Mouse (Mus musculus) hindbrain, embryonic 13.5 days (tissue): ENCODE data around the gene Prkca. TPM values are rescaled to one million over a fixed set of nuclear protein-coding genes. Genes with fewer than 3 reads are reported as not detected.

Source experiments
- ATAC-seq: fragments of 200-750 bp; cut with Nextera tagmentation; 2 replicates; pipeline ENCODE4 v1.8.0; 2017; ENCODE audit warnings: moderate TSS enrichment; ENCODE audit not compliant: low FRiP score
- H3K27ac ChIP-seq: fragments of 300-500 bp; sonication (generic); 2 replicates; pipeline ENCODE4 v1.5.1; 2015; ENCODE audit warnings: inconsistent platforms, mild to moderate bottlenecking, moderate library complexity
- H3K27me3 ChIP-seq: fragments of 300-500 bp; sonication (generic); 2 replicates; pipeline ENCODE4 v1.6.1; 2015; ENCODE audit warnings: mild to moderate bottlenecking, inconsistent platforms
- H3K36me3 ChIP-seq: fragments of 300-500 bp; sonication (generic); 2 replicates; pipeline ENCODE4 v1.6.1; 2015; ENCODE audit warnings: mild to moderate bottlenecking, inconsistent platforms
- H3K4me1 ChIP-seq: fragments of 300-500 bp; sonication (generic); replicated peaks from 2 replicates; pipeline ENCODE4 v1.6.1; 2015; ENCODE audit warnings: inconsistent platforms
- H3K4me2 ChIP-seq: fragments of 300-500 bp; sonication (generic); 2 replicates; pipeline ENCODE4 v1.6.1; 2015; ENCODE audit warnings: inconsistent platforms, mild to moderate bottlenecking, moderate library complexity
- H3K4me3 ChIP-seq: fragments of 300-500 bp; sonication (generic); 2 replicates; pipeline ENCODE4 v1.5.1; 2015; ENCODE audit warnings: mild to moderate bottlenecking, inconsistent platforms
- H3K9ac ChIP-seq: fragments of 300-500 bp; sonication (generic); 2 replicates; pipeline ENCODE4 v1.6.1; 2015; ENCODE audit warnings: mild to moderate bottlenecking, inconsistent platforms
- H3K9me3 ChIP-seq: fragments of 300-500 bp; sonication (generic); 2 replicates; pipeline ENCODE4 v1.6.1; 2016; ENCODE audit warnings: inconsistent platforms
- WGBS: fragments of 180-500 bp; shearing (Covaris S2); methylation state at CpG from one replicate; pipeline ENCODE4 v1.1.7; 2015; 5-methylcytosine and 5-hydroxymethylcytosine counted together
- polyA plus RNA-seq: library from polyadenylated mRNA; unstranded; fragments of >200 nt; fragmentation: Nextera tagmentation; extraction: Ambion mirVana; gene quantifications from 2 replicates; pipeline ENCODE4 v1.2.1, GENCODE M21; 2015

Gene Prkca
- polyA plus RNA-seq, 1 experiment from 2014 or later = 7.7 TPM

GRCm38 (mm10) chr11:108285046-108285445 is 58.7 kb downstream of the Prkca start:
- no peaks in the 10 kb centered on the region for H3K9me3 ChIP-seq
- peaks cover 19% of the 10 kb centered on the region for H3K4me1 ChIP-seq
- no peak overlapping the region for H3K4me2 ChIP-seq
- H3K36me3 ChIP-seq = no peaks in the 10 kb centered on the region
- peak overlapping the region; percentile 9; the same call in 1 of the 2 replicates for H3K27ac ChIP-seq
- ATAC-seq = no peak
- 35% methylated on average over 5 of the region's 5 CpGs for WGBS
- no peak overlapping the region for H3K9ac ChIP-seq
- no peaks in the 10 kb centered on the region for H3K27me3 ChIP-seq
- no peak overlapping the region for H3K4me3 ChIP-seq

DNA sequence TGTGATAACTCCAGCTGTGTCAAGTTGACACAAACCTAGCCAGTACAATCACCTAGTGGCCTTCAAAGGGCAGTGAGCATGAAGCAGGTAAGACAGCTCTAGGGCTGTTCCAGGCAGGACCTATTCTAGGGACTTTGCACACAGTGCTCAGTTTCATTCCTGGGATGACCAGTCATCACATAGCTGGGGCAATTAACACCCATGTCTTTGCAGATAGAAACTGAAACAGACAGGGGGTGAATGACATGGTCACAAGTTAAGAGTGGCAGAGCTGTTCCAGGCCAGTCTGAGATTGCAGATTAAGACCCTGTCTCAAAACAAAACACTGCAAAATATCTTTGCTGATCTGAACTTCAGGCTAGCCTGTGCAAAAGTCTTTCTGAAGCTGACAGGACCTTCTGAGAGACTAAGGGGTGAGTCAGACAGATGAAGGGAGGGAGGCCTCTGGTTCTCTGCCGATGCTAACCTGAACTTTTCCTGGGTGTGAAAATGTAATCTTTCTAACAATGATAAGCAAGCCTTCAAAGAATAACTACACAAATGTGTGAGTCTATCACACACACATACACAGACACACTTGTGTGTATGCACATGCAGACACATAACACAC is 60.8 kb downstream of the Prkca start:
- 79% methylated on average over 1 of the region's 1 CpGs for WGBS
- H3K4me3 ChIP-seq = no peak overlapping the region
- H3K27ac ChIP-seq = no peak overlapping the region

GRCm38 (mm10) chr11:108279748-108280373 is 63.9 kb downstream of the Prkca start:
- H3K9me3 ChIP-seq = no peaks in the 10 kb centered on the region
- ATAC-seq = peak; percentile 36; the same call in 1 of the 2 replicates
- H3K4me2 ChIP-seq = no peak overlapping the region
- no peak overlapping the region for H3K27ac ChIP-seq
- H3K4me3 ChIP-seq = no peak overlapping the region
- H3K9ac ChIP-seq = no peak overlapping the region
- WGBS = 76% methylated on average over 1 of the region's 1 CpGs
- H3K4me1 ChIP-seq = peaks cover 21% of the 10 kb centered on the region
- H3K36me3 ChIP-seq = no peaks in the 10 kb centered on the region
- no peaks in the 10 kb centered on the region for H3K27me3 ChIP-seq

More for the DNA sequence above, 60.8 kb downstream of the Prkca start:
- no peaks in the 10 kb centered on the region for H3K9me3 ChIP-seq
- peaks cover 25% of the 10 kb centered on the region for H3K4me1 ChIP-seq
- H3K36me3 ChIP-seq = no peaks in the 10 kb centered on the region
- H3K9ac ChIP-seq = no peak overlapping the region
- no peaks in the 10 kb centered on the region for H3K27me3 ChIP-seq
- no peak overlapping the region for H3K4me2 ChIP-seq
- ATAC-seq = no peak

DNA sequence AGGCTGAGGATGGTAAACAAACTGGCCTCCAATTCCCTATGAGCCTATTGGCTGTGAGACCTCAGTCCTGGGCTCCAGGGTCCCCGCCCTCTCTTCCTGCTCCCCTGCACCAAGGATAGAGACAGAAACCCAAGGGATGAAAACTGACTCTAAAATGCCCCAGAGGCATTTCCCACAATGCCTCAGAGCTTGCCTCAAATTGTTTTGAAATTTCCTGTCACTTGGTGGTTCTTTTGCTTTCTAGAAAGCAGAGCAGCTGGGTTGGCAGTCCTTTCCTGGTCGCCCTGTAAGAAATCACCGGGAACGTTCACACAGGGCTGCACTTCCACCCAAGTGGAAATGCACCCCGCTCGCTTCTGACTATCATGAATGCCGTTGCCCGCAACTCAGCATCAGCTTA is 66.6 kb downstream of the Prkca start:
- Histone ChIP-seq H3K36me3 (no peaks in the 10 kb centered on the region), H3K4me1 (peaks cover 20% of the 10 kb centered on the region), H3K4me2 (no peak overlapping the region), H3K9me3 (no peaks in the 10 kb centered on the region), H3K4me3 (no peak overlapping the region), H3K9ac (no peak overlapping the region), H3K27ac (no peak overlapping the region), H3K27me3 (0 out of 2 replicates have a peak, but pooled peaks cover 4% of the 10 kb centered on the region)
- ATAC-seq = no peak
- WGBS = 86% methylated on average over 8 of the region's 8 CpGs

DNA sequence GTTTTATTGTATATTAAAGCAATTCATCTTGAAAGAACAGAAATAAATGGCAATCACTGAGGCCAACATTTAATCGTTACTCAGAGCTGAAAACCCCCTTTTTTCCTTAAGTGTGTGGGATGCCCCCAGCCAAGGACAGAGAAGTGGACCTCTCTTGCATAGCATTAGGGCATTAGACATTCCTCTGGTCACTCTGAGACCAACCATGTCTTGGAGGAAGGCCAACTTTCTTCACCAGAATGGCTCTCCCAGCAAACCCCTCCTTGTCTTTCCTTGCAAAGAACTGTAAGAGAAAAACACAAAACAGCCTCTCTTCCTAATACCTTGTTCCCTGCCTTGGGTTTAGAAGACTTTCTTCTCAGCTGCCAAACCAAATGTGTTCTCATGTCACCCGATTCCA is 67.6 kb downstream of the Prkca start:
- Histone ChIP-seq H3K36me3 (no peaks in the 10 kb centered on the region), H3K4me3 (no peak overlapping the region), H3K27ac (no peak overlapping the region), H3K4me2 (no peak overlapping the region), H3K4me1 (peaks cover 26% of the 10 kb centered on the region), H3K9me3 (no peaks in the 10 kb centered on the region), H3K27me3 (peaks cover 10% of the 10 kb centered on the region; the same call in 1 of the 2 replicates), H3K9ac (no peak overlapping the region)
- no peak for ATAC-seq
- WGBS = 72% methylated on average over 2 of the region's 2 CpGs

- H3K4me2 ChIP-seq = no peak overlapping the region
- no peak overlapping the region for H3K27ac ChIP-seq
- H3K4me1 ChIP-seq = peaks cover 28% of the 10 kb centered on the region
- no peak overlapping the region for H3K9ac ChIP-seq
- H3K36me3 ChIP-seq = no peaks in the 10 kb centered on the region
- H3K27me3 ChIP-seq = peaks cover 12% of the 10 kb centered on the region; the same call in 1 of the 2 replicates
- no peak for ATAC-seq
- WGBS = 67% methylated on average over 7 of the region's 7 CpGs
- no peak overlapping the region for H3K4me3 ChIP-seq
- no peaks in the 10 kb centered on the region for H3K9me3 ChIP-seq
These were observed 69.7 kb downstream of the Prkca start for GRCm38 (mm10) chr11:108274046-108274445.

DNA sequence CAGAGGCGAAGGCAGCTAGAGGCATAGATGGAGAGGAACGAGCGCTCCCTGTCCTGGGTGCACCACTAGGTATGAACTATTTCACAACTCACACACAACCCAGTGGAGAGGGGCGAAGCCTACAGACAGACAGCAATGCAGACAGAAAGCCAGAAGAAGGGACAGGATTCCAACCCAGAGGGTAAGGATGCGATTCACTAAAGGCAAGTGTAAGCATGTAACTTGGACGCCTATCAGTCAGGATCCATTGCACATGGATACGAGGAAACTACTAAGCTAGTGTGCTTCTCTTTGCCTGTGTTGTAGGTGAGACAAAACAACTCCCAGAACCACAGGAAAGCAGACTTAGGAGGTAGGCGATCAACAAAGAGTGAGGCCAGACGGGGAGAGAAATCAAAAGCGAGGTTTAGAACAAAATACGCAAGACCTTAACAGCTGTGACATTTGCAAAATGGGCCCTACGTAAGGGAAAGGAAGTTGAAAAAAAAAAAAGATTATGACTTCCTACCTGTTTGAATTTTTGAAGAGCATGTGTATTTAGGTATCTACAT is 70.2 kb downstream of the Prkca start:
- 92% methylated on average over 12 of the region's 12 CpGs for WGBS
- Histone ChIP-seq H3K9ac (no peak overlapping the region), H3K9me3 (no peaks in the 10 kb centered on the region), H3K4me1 (peaks cover 34% of the 10 kb centered on the region), H3K36me3 (no peaks in the 10 kb centered on the region), H3K4me3 (no peak overlapping the region), H3K27ac (no peak overlapping the region), H3K27me3 (peaks cover 12% of the 10 kb centered on the region; the same call in 1 of the 2 replicates), H3K4me2 (no peak overlapping the region)
- no peak for ATAC-seq

- no peaks in the 10 kb centered on the region for H3K36me3 ChIP-seq
- peaks cover 12% of the 10 kb centered on the region; the same call in 1 of the 2 replicates for H3K27me3 ChIP-seq
- no peak overlapping the region for H3K9ac ChIP-seq
- no peak overlapping the region for H3K27ac ChIP-seq
- H3K9me3 ChIP-seq = no peaks in the 10 kb centered on the region
- peaks cover 40% of the 10 kb centered on the region for H3K4me1 ChIP-seq
- H3K4me3 ChIP-seq = no peak overlapping the region
- ATAC-seq = no peak
- 76% methylated on average over 16 of the region's 16 CpGs for WGBS
- no peak overlapping the region for H3K4me2 ChIP-seq
These were observed 70.9 kb downstream of the Prkca start for GRCm38 (mm10) chr11:108272601-108273414.

- peaks cover 39% of the 10 kb centered on the region for H3K4me1 ChIP-seq
- 54% methylated on average over 8 of the region's 8 CpGs for WGBS
- H3K27ac ChIP-seq = no peak overlapping the region
- no peaks in the 10 kb centered on the region for H3K36me3 ChIP-seq
- H3K9me3 ChIP-seq = no peaks in the 10 kb centered on the region
- no peak for ATAC-seq
- H3K4me3 ChIP-seq = no peak overlapping the region
- H3K4me2 ChIP-seq = no peak overlapping the region
- H3K9ac ChIP-seq = no peak overlapping the region
- H3K27me3 ChIP-seq = peaks cover 12% of the 10 kb centered on the region; the same call in 1 of the 2 replicates
These were observed 72.4 kb downstream of the Prkca start for GRCm38 (mm10) chr11:108271305-108271704.

DNA sequence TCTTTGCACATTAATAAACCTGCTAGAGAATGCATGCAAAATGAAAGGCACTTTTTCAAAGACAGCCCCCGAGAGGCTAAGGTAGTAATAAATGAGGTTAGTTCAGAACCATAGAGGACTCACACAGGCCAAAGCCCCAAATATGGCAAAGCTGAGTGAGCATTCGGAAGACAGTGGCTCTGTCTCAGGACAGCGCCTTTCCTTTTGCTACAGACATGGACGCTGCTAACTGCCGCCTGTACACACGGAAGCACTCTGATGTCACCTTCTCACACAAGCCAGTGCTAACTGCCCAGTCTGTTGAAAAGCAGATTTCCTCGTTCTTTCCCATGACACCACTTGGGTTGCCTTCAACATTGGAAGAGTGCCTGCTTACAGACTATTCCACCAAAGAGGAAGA is 74.2 kb downstream of the Prkca start:
- Histone ChIP-seq H3K4me3 (no peak overlapping the region), H3K9me3 (no peaks in the 10 kb centered on the region), H3K36me3 (no peaks in the 10 kb centered on the region), H3K9ac (no peak overlapping the region), H3K4me1 (peaks cover 39% of the 10 kb centered on the region), H3K27ac (peak overlapping the region; percentile 58), H3K27me3 (peaks cover 12% of the 10 kb centered on the region; the same call in 1 of the 2 replicates), H3K4me2 (no peak overlapping the region)
- WGBS = 37% methylated on average over 7 of the region's 7 CpGs
- ATAC-seq = no peak

GRCm38 (mm10) chr11:108268421-108269322 is 75.1 kb downstream of the Prkca start:
- H3K36me3 ChIP-seq = no peaks in the 10 kb centered on the region
- H3K4me2 ChIP-seq = no peak overlapping the region
- no peak overlapping the region for H3K4me3 ChIP-seq
- H3K9ac ChIP-seq = no peak overlapping the region
- H3K27ac ChIP-seq = peak overlapping the region; percentile 58
- WGBS = 38% methylated on average over 12 of the region's 12 CpGs
- peaks cover 12% of the 10 kb centered on the region; the same call in 1 of the 2 replicates for H3K27me3 ChIP-seq
- ATAC-seq = peak; percentile 16; the same call in 1 of the 2 replicates
- peaks cover 39% of the 10 kb centered on the region for H3K4me1 ChIP-seq
- H3K9me3 ChIP-seq = no peaks in the 10 kb centered on the region
